Mouse (Mus musculus): Measurements from ENCODE around the gene Sdccag8. TPM values are rescaled to one million over a fixed set of nuclear protein-coding genes. Genes with fewer than 3 reads are reported as not detected.

The Sdccag8 gene
- total and polyA plus RNA-seq, 2 experiments = 2.3 to 9.5 TPM

DNA sequence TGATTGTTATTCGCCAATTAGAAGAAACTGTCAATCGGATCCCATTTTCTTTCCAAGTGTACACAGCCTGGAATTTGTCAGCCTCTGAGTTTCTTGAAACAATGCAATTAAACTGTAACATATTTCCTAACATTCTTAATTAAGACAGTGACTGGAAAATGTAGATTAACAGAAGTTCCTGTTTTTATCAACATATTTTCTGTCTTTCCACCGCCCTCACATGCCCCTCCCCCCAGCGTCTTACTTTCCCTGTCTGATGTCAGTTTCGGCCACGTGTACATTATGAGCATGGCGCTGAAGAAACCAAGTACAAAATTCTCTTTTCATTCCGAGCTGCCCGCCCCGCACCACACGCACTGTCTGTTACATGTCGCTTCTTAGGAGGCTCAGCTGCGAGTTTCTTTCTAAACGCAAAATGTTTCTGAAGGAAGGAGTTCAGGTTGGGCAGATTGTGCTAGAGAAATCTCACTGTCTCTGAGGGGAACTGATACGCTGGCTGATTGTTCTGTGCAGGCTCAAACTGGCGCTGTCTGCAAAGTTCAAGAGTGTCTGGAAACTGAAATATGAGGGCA, 182.3 kb downstream of the Sdccag8 start:
- Histone ChIP-seq H3K4me3 (ENCODE audit: insufficient read depth, low read depth, low read length) (no peak overlapping the region), H3K27me3 (ENCODE audit: control insufficient read depth, insufficient read depth, low read length) (no peaks in the 10 kb centered on the region), H3K79me2 (ENCODE audit: control insufficient read depth, insufficient read depth, low read length) (no peaks in the 10 kb centered on the region), H3K4me1 (ENCODE audit: control insufficient read depth, insufficient read depth, low read length) (no peaks in the 10 kb centered on the region), H3K27ac (replicated peaks; ENCODE audit: insufficient read depth, low read depth, low read length) (no peak overlapping the region), H3K9ac (ENCODE audit: low read depth, low read length) (no peak overlapping the region), H3K36me3 (ENCODE audit: control insufficient read depth, insufficient read depth, low read length) (no peaks in the 10 kb centered on the region)
- DNase-seq (ENCODE audit: extremely low read depth, low read depth, low spot score) = no peak
- TF ChIP-seq POLR2A (IDR thresholded peaks at IDR 0.05; ENCODE audit: extremely low read depth, insufficient read depth, low read length) (no peak), CTCF (IDR thresholded peaks at IDR 0.05; ENCODE audit: low read depth, low read length) (no peak)
- 71% methylated on average over 16 of the region's 16 CpGs for WGBS

DNA sequence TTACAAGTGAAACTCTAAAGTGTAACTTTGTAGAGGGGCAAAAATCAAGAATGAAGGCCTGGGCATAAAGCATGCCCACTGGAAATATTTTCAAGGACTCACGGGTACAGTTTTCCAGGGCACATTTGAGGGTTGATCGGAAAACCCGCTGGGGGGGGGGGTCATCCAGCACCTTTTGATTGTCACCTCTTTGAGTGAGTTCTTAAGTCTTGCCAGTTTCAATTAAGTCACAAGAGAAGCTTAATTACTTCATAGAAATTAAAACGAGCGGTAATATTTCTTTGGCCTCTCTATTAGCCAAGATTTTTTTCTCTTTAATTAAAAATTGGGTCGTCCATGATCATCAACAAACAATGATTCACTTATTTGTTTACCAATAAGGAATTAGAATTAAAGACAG, 182.8 kb downstream of the Sdccag8 start:
- Histone ChIP-seq H3K79me2 (ENCODE audit: control insufficient read depth, insufficient read depth, low read length) (no peaks in the 10 kb centered on the region), H3K4me1 (ENCODE audit: control insufficient read depth, insufficient read depth, low read length) (no peaks in the 10 kb centered on the region), H3K9ac (ENCODE audit: low read depth, low read length) (no peak overlapping the region), H3K27me3 (ENCODE audit: control insufficient read depth, insufficient read depth, low read length) (no peaks in the 10 kb centered on the region), H3K4me3 (ENCODE audit: insufficient read depth, low read depth, low read length) (no peak overlapping the region), H3K36me3 (ENCODE audit: control insufficient read depth, insufficient read depth, low read length) (no peaks in the 10 kb centered on the region), H3K27ac (replicated peaks; ENCODE audit: insufficient read depth, low read depth, low read length) (no peak overlapping the region)
- 80% methylated on average over 6 of the region's 6 CpGs for WGBS
- no peak for DNase-seq (ENCODE audit: extremely low read depth, low read depth, low spot score)
- no peak for TF ChIP-seq POLR2A (IDR thresholded peaks at IDR 0.05; ENCODE audit: extremely low read depth, insufficient read depth, low read length)
- TF ChIP-seq CTCF (IDR thresholded peaks at IDR 0.05; ENCODE audit: low read depth, low read length) = no peak

- no peak overlapping the region for H3K9ac ChIP-seq (ENCODE audit: low read depth, low read length)
- TF ChIP-seq CTCF (IDR thresholded peaks at IDR 0.05; ENCODE audit: low read depth, low read length) = no peak
- no peak for TF ChIP-seq POLR2A (IDR thresholded peaks at IDR 0.05; ENCODE audit: extremely low read depth, insufficient read depth, low read length)
- H3K36me3 ChIP-seq (ENCODE audit: control insufficient read depth, insufficient read depth, low read length) = no peaks in the 10 kb centered on the region
- no peaks in the 10 kb centered on the region for H3K79me2 ChIP-seq (ENCODE audit: control insufficient read depth, insufficient read depth, low read length)
- WGBS = 79% methylated on average over 32 of the region's 33 CpGs
- H3K27ac ChIP-seq (replicated peaks; ENCODE audit: insufficient read depth, low read depth, low read length) = no peak overlapping the region
- no peaks in the 10 kb centered on the region for H3K4me1 ChIP-seq (ENCODE audit: control insufficient read depth, insufficient read depth, low read length)
- no peak overlapping the region for H3K4me3 ChIP-seq (ENCODE audit: insufficient read depth, low read depth, low read length)
- no peak for DNase-seq (ENCODE audit: extremely low read depth, low read depth, low spot score)
- no peaks in the 10 kb centered on the region for H3K27me3 ChIP-seq (ENCODE audit: control insufficient read depth, insufficient read depth, low read length)
Measured at GRCm38 (mm10) chr1:176997711-176998689, 183.5 kb downstream of the Sdccag8 start.

GRCm38 (mm10) chr1:176999011-176999410, 184.6 kb downstream of the Sdccag8 start:
- WGBS = 90% methylated on average over 6 of the region's 6 CpGs
- no peaks in the 10 kb centered on the region for H3K79me2 ChIP-seq (ENCODE audit: control insufficient read depth, insufficient read depth, low read length)
- DNase-seq (ENCODE audit: extremely low read depth, low read depth, low spot score) = no peak
- TF ChIP-seq CTCF (IDR thresholded peaks at IDR 0.05; ENCODE audit: low read depth, low read length) = no peak
- TF ChIP-seq POLR2A (IDR thresholded peaks at IDR 0.05; ENCODE audit: extremely low read depth, insufficient read depth, low read length) = no peak
- H3K27ac ChIP-seq (replicated peaks; ENCODE audit: insufficient read depth, low read depth, low read length) = no peak overlapping the region
- no peak overlapping the region for H3K9ac ChIP-seq (ENCODE audit: low read depth, low read length)
- no peaks in the 10 kb centered on the region for H3K4me1 ChIP-seq (ENCODE audit: control insufficient read depth, insufficient read depth, low read length)
- H3K4me3 ChIP-seq (ENCODE audit: insufficient read depth, low read depth, low read length) = no peak overlapping the region
- no peaks in the 10 kb centered on the region for H3K36me3 ChIP-seq (ENCODE audit: control insufficient read depth, insufficient read depth, low read length)
- H3K27me3 ChIP-seq (ENCODE audit: control insufficient read depth, insufficient read depth, low read length) = no peaks in the 10 kb centered on the region

- Histone ChIP-seq H3K9ac (ENCODE audit: low read depth, low read length) (no peak overlapping the region), H3K79me2 (ENCODE audit: control insufficient read depth, insufficient read depth, low read length) (no peaks in the 10 kb centered on the region), H3K36me3 (ENCODE audit: control insufficient read depth, insufficient read depth, low read length) (no peaks in the 10 kb centered on the region), H3K27ac (replicated peaks; ENCODE audit: insufficient read depth, low read depth, low read length) (no peak overlapping the region), H3K4me3 (ENCODE audit: insufficient read depth, low read depth, low read length) (no peak overlapping the region), H3K27me3 (ENCODE audit: control insufficient read depth, insufficient read depth, low read length) (no peaks in the 10 kb centered on the region), H3K4me1 (ENCODE audit: control insufficient read depth, insufficient read depth, low read length) (no peaks in the 10 kb centered on the region)
- DNase-seq (ENCODE audit: extremely low read depth, low read depth, low spot score) = no peak
- TF ChIP-seq CTCF (IDR thresholded peaks at IDR 0.05; ENCODE audit: low read depth, low read length) = no peak
- no peak for TF ChIP-seq POLR2A (IDR thresholded peaks at IDR 0.05; ENCODE audit: extremely low read depth, insufficient read depth, low read length)
- 88% methylated on average over 6 of the region's 6 CpGs for WGBS
Measured at GRCm38 (mm10) chr1:177002951-177003350, 188.5 kb downstream of the Sdccag8 start.

All from liver, adult 2 months (tissue).